Mouse (Mus musculus) neutrophil, adult 5-6 weeks (primary cell): Measurements from ENCODE around the gene Rnf149. TPM values are rescaled to one million over a fixed set of nuclear protein-coding genes. Genes with fewer than 3 reads are reported as not detected.

Source experiments
- total RNA-seq: library from RNA; stranded (forward); fragments of 200-1000 nt; gene quantifications from 2 replicates; pipeline ENCODE4 v1.2.3, GENCODE M21; 2017

The Rnf149 gene
- total RNA-seq, 1 experiment from 2014 or later: 497 TPM

Other genes with a start within 250 kb of the Rnf149 start
- 157 and 163 TPM in 2 replicates for gene Rpl31, start 209.6 kb downstream of the Rnf149 start, total RNA-seq
- 13.3 and 14.6 TPM in 2 replicates for gene Tbc1d8, start 98.7 kb downstream of the Rnf149 start, total RNA-seq
- gene Cnot11, start 42.4 kb downstream of the Rnf149 start, total RNA-seq: 20.6 and 22.5 TPM in 2 replicates
- gene Creg2, start 74.1 kb upstream of the Rnf149 start, total RNA-seq: 0.23 and 0.37 TPM in 2 replicates
- gene Rfx8, start 143.6 kb upstream of the Rnf149 start, total RNA-seq: not detected in 2 replicates
- not detected in 2 replicates for gene Gm3646, start 227.9 kb upstream of the Rnf149 start, total RNA-seq